In genomic region chr13:97645107-97646020, GRCm38 (mm10) we compare ENCODE assay signal across 8 mouse cellular contexts.
DNase-seq lines count a peak whose midpoint lies in the region; ATAC-seq lines count a peak whose summit lies in the region.

No protein-coding gene starts in this region.

- no peaks in the 10 kb centered on the region for H3K36me3 ChIP-seq in embryonic facial prominence, embryonic 11.5 days (replicated peaks; ENCODE audit: control insufficient read depth, insufficient read depth, low read depth, low read length)
- no peaks in the 10 kb centered on the region for H3K36me3 ChIP-seq in midbrain, embryonic 16.5 days (ENCODE audit: control insufficient read depth, insufficient read depth, low read length)

- H3K9me3 ChIP-seq in embryonic facial prominence, embryonic 11.5 days (replicated peaks; ENCODE audit: control insufficient read depth, low read length) = no peaks in the 10 kb centered on the region
- H3K9me3 ChIP-seq in midbrain, embryonic 16.5 days (replicated peaks; ENCODE audit: control insufficient read depth, low read length, poor library complexity, severe bottlenecking) = no peaks in the 10 kb centered on the region

- peak; percentile 37 for DNase-seq in right cerebral cortex, postnatal 4 days
- no peak for DNase-seq in right cerebral cortex, postnatal 36 days (ENCODE audit: low spot score in 2 of 2)
- DNase-seq in embryonic facial prominence, embryonic 11.5 days (ENCODE audit: low spot score) = peak; percentile 26
- DNase-seq in kidney, adult 8-10 months = peak; percentile 77 to 86
- DNase-seq in naive thymus-derived CD4-positive, alpha-beta T cell, adult 2 months (ENCODE audit: low read depth) = peak; percentile 60
- DNase-seq in urinary bladder, adult 18-20 months (ENCODE audit: low spot score in 2 of 2) = no peak
- no peak for DNase-seq in right cerebral cortex, postnatal 14 days

- H3K4me3 ChIP-seq in embryonic facial prominence, embryonic 11.5 days (ENCODE audit: low read depth, low read length) = no peak overlapping the region
- no peak overlapping the region for H3K4me3 ChIP-seq in midbrain, embryonic 16.5 days (ENCODE audit: low read depth, low read length)

- no peaks in the 10 kb centered on the region for H3K4me1 ChIP-seq in embryonic facial prominence, embryonic 11.5 days (ENCODE audit: control insufficient read depth, insufficient read depth, low read length)
- H3K4me1 ChIP-seq in midbrain, embryonic 16.5 days (ENCODE audit: control insufficient read depth, insufficient read depth, low read length) = no peaks in the 10 kb centered on the region

- WGBS in embryonic facial prominence, embryonic 11.5 days = 64% methylated on average over 15 of the region's 15 CpGs
- WGBS in midbrain, embryonic 16.5 days = 68% methylated on average over 15 of the region's 15 CpGs

- no peak for ATAC-seq in embryonic facial prominence, embryonic 11.5 days (replicated peaks; ENCODE audit: insufficient number of reproducible peaks, low FRiP score, low TSS enrichment, low read depth)
- no peak for ATAC-seq in midbrain, embryonic 16.5 days

- H3K27ac ChIP-seq in embryonic facial prominence, embryonic 11.5 days (replicated peaks; ENCODE audit: low read depth, low read length) = no peak overlapping the region
- no peak overlapping the region for H3K27ac ChIP-seq in midbrain, embryonic 16.5 days (ENCODE audit: low read length)

- H3K4me2 ChIP-seq in embryonic facial prominence, embryonic 11.5 days (ENCODE audit: low read depth, low read length) = no peak overlapping the region
- H3K4me2 ChIP-seq in midbrain, embryonic 16.5 days (ENCODE audit: low read length) = no peak overlapping the region

- no peak overlapping the region for H3K9ac ChIP-seq in embryonic facial prominence, embryonic 11.5 days (replicated peaks; ENCODE audit: low read length)
- no peak overlapping the region for H3K9ac ChIP-seq in midbrain, embryonic 16.5 days (ENCODE audit: low read depth, low read length)

- H3K27me3 ChIP-seq in embryonic facial prominence, embryonic 11.5 days (ENCODE audit: control insufficient read depth, insufficient read depth, low read length) = no peaks in the 10 kb centered on the region
- no peaks in the 10 kb centered on the region for H3K27me3 ChIP-seq in midbrain, embryonic 16.5 days (ENCODE audit: control insufficient read depth, insufficient read depth, low read depth, low read length)

Comparison
In these comparisons a context has a peak if more than half of its experiments do, and no peak if none do; other contexts are left out.
1. DNase-seq: peak in right cerebral cortex, postnatal 4 days (single experiment), embryonic facial prominence, embryonic 11.5 days (single experiment), kidney, adult 8-10 months (2 of 2) and naive thymus-derived CD4-positive, alpha-beta T cell, adult 2 months (single experiment); none in right cerebral cortex, postnatal 36 days (0 of 2), urinary bladder, adult 18-20 months (0 of 2) and right cerebral cortex, postnatal 14 days (single experiment).